Mouse (Mus musculus): ENCODE results near the gene Pik3r1. TPM values are rescaled to one million over a fixed set of nuclear protein-coding genes. Genes with fewer than 3 reads are reported as not detected.

Pik3r1 gene
- polyA plus RNA-seq, 1 experiment = 49.5 TPM

GRCm38 (mm10) chr13:101690167-101690566, 77.8 kb downstream of the Pik3r1 start:
- DNase-seq (ENCODE audit: extremely low spot score in 1 of 2, low spot score in 1 of 2) = no peak

GRCm38 (mm10) chr13:101686256-101686655, 81.8 kb downstream of the Pik3r1 start:
- DNase-seq (ENCODE audit: extremely low spot score in 1 of 2, low spot score in 1 of 2) = no peak

GRCm38 (mm10) chr13:101684706-101685105, 83.3 kb downstream of the Pik3r1 start:
- no peak for DNase-seq (ENCODE audit: extremely low spot score in 1 of 2, low spot score in 1 of 2)

GRCm38 (mm10) chr13:101682378-101682777, 85.6 kb downstream of the Pik3r1 start:
- no peak for DNase-seq (ENCODE audit: extremely low spot score in 1 of 2, low spot score in 1 of 2)

GRCm38 (mm10) chr13:101680083-101680482, 87.9 kb downstream of the Pik3r1 start:
- no peak for DNase-seq (ENCODE audit: extremely low spot score in 1 of 2, low spot score in 1 of 2)

- no peak for DNase-seq (ENCODE audit: extremely low spot score in 1 of 2, low spot score in 1 of 2)
Measured at GRCm38 (mm10) chr13:101678984-101679383, 89.0 kb downstream of the Pik3r1 start.

- DNase-seq (ENCODE audit: extremely low spot score in 1 of 2, low spot score in 1 of 2) = no peak
Measured at GRCm38 (mm10) chr13:101678036-101678435, 90.0 kb downstream of the Pik3r1 start.

GRCm38 (mm10) chr13:101673876-101674275, 94.1 kb downstream of the Pik3r1 start:
- DNase-seq (ENCODE audit: extremely low spot score in 1 of 2, low spot score in 1 of 2) = no peak

- DNase-seq (ENCODE audit: extremely low spot score in 1 of 2, low spot score in 1 of 2) = no peak
Measured at GRCm38 (mm10) chr13:101668859-101669258, 99.2 kb downstream of the Pik3r1 start.

- DNase-seq (ENCODE audit: extremely low spot score in 1 of 2, low spot score in 1 of 2) = no peak
Measured at GRCm38 (mm10) chr13:101664010-101664409, 104.0 kb downstream of the Pik3r1 start.

- no peak for DNase-seq (ENCODE audit: extremely low spot score in 1 of 2, low spot score in 1 of 2)
Measured at GRCm38 (mm10) chr13:101662900-101663299, 105.1 kb downstream of the Pik3r1 start.

- DNase-seq (ENCODE audit: extremely low spot score in 1 of 2, low spot score in 1 of 2) = no peak
Measured at GRCm38 (mm10) chr13:101661567-101661966, 106.5 kb downstream of the Pik3r1 start.

- no peak for DNase-seq (ENCODE audit: extremely low spot score in 1 of 2, low spot score in 1 of 2)
Measured at GRCm38 (mm10) chr13:101660187-101660586, 107.8 kb downstream of the Pik3r1 start.

GRCm38 (mm10) chr13:101652131-101652530, 115.9 kb downstream of the Pik3r1 start:
- DNase-seq (ENCODE audit: extremely low spot score in 1 of 2, low spot score in 1 of 2) = no peak

- DNase-seq (ENCODE audit: extremely low spot score in 1 of 2, low spot score in 1 of 2) = no peak
Measured at GRCm38 (mm10) chr13:101641632-101642031, 126.4 kb downstream of the Pik3r1 start.

GRCm38 (mm10) chr13:101635837-101636236, 132.2 kb downstream of the Pik3r1 start:
- no peak for DNase-seq (ENCODE audit: extremely low spot score in 1 of 2, low spot score in 1 of 2)

GRCm38 (mm10) chr13:101634420-101634819, 133.6 kb downstream of the Pik3r1 start:
- DNase-seq (ENCODE audit: extremely low spot score in 1 of 2, low spot score in 1 of 2) = no peak

GRCm38 (mm10) chr13:101633620-101634019, 134.4 kb downstream of the Pik3r1 start:
- DNase-seq (ENCODE audit: extremely low spot score in 1 of 2, low spot score in 1 of 2) = no peak

GRCm38 (mm10) chr13:101632771-101633170, 135.2 kb downstream of the Pik3r1 start:
- DNase-seq (ENCODE audit: extremely low spot score in 1 of 2, low spot score in 1 of 2) = peak in 1 of 2 experiments; percentile 54

- DNase-seq (ENCODE audit: extremely low spot score in 1 of 2, low spot score in 1 of 2) = peak; percentile 14 to 62
Measured at GRCm38 (mm10) chr13:101631561-101631960, 136.5 kb downstream of the Pik3r1 start.

All from frontal cortex, adult 2 months (tissue).